Mouse (Mus musculus): ENCODE data around the gene Casd1. TPM values are rescaled to one million over a fixed set of nuclear protein-coding genes. Genes with fewer than 3 reads are reported as not detected.

Gene Casd1
- total RNA-seq, 2 experiments from 2014 or later: 6.7 to 10.0 TPM

Other genes with a start within 250 kb of the Casd1 start
- gene Col1a2, start 96.0 kb upstream of the Casd1 start, total RNA-seq (2015; ENCODE audit: low replicate concordance): 0.19 and 0.84 TPM in 2 replicates
- 0.51 and 0.70 TPM in 2 replicates for gene Col1a2, start 96.0 kb upstream of the Casd1 start, total RNA-seq (2017; ENCODE audit: low replicate concordance)
- not detected in 2 replicates for gene Sgce, start 146.4 kb downstream of the Casd1 start, total RNA-seq (2015; ENCODE audit: low replicate concordance)
- 0.42 and 2.0 TPM in 2 replicates for gene Sgce, start 146.4 kb downstream of the Casd1 start, total RNA-seq (2017; ENCODE audit: low replicate concordance)
- 0.19 and 0.42 TPM in 2 replicates for gene Peg10, start 146.5 kb downstream of the Casd1 start, total RNA-seq (2015; ENCODE audit: low replicate concordance)
- gene Peg10, start 146.5 kb downstream of the Casd1 start, total RNA-seq (2017; ENCODE audit: low replicate concordance): not detected in 2 replicates

Data from erythroblast, adult 5-6 weeks (primary cell).